Mouse (Mus musculus) spleen, postnatal 14 days (tissue): ENCODE measurements at regions not wholly inside any gene's neighbourhood (a gene's known extent, or its start where the extent isn't known, plus 50 kb on each side); places are given as distances from the start of the nearest gene placed in this dataset.

ENCODE experiments used
- DNase-seq, 2 experiments: peaks; one replicate each; pipeline ENCODE4 v3.0.0; 2021 to 2022; ENCODE audit warnings: low spot score in 2 of 2

- no peak for DNase-seq
Measured at GRCm38 (mm10) chr9:46467671-46468070, 147.9 kb upstream of the 4931429L15Rik start.

GRCm38 (mm10) chr9:46462681-46463080, 142.9 kb upstream of the 4931429L15Rik start:
- DNase-seq, result no peak

- DNase-seq, result no peak
Measured at GRCm38 (mm10) chr9:46457945-46458344, 138.2 kb upstream of the 4931429L15Rik start.

GRCm38 (mm10) chr9:46454807-46455610, 135.2 kb upstream of the 4931429L15Rik start:
- no peak for DNase-seq

DNA sequence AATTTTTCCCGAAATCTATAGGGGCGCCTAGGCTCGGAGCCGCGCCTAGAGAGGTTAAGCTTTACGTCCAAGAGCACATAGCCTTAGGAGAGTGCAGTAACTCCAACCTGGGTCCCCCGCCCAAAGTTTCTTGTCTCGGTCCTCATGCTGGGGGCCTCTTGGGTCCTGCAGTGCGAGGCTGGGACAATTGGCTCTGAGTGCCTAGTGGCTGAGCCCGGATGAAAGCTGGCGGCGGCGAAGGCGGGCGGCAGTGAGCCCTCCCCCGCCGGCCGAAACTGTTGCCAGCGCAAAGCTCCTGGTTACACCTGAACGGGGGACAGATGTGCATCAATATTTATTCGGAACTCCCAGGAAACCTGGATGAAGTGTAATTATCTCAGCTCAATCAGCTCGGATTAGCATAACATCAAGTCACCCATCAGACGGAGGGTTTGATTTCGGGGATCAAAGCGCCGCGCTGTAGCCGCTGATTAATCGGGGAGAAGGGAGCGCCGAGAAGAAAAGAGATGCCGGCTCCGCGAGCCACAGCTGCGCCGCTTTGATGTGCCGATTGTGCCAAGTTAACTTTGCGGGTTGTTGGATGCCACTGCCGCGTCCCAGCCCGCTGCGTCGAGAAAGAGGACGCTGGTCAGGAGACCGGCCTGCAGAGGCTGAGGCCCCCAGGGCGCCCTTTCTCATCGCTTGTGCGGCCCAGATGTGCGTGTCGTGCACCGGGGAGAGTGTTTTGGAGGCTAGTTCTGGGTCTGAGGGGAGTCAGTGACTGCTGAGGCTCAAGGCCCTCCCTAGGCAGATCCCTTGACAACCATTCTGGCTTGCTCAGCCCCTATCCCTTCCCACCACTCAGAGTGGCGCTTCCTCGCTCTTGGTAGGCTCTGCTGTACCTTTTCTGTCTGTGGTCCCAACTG, 123.7 kb upstream of the 4931429L15Rik start:
- DNase-seq, result no peak

DNA sequence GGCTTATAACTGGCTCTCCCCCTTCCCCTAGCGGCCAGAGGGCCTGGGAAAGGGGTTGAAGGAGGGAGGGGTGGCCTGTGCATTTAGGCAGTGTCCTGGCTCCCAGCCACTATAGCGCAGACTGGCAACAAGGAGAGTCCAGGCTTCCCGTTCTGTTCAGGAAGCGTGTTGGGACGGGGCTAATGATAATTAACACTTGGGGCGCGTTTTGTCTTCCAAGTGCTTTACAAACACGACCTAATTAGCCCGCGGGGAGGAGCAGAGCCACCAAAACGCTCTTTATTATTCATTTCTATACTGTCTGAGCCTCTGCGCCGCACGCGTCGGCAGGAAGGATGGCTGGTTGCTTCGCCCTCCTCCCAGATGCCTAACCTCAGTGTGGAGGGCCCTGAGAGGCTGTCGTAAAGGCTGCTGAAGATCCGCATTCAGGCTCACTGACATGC, 123.0 kb upstream of the 4931429L15Rik start:
- no peak for DNase-seq

- DNase-seq, result no peak
Measured at GRCm38 (mm10) chr9:46440226-46440625, 120.4 kb upstream of the 4931429L15Rik start.

DNA sequence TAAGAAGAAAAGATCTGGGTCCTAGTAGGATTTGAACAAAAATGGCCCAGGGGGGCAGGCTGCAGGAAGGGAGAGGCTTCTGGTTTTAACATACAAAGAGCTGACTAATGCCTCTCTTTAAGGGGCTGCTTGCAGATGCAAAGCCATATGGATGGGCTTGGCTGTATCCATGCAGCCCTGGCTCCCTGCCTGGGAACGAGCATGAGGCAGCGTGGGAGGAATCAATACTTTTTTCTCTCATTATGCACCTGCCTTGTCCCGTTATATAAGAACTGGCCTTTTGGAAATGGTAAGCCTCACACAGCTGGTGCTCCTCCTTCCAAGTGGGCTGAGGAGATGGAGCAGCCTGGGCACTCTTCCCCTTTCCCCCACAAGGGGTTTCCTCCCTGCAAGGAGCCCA, 114.9 kb upstream of the 4931429L15Rik start:
- DNase-seq, result no peak

GRCm38 (mm10) chr9:46433716-46434115, 113.9 kb upstream of the 4931429L15Rik start:
- DNase-seq, result no peak

DNA sequence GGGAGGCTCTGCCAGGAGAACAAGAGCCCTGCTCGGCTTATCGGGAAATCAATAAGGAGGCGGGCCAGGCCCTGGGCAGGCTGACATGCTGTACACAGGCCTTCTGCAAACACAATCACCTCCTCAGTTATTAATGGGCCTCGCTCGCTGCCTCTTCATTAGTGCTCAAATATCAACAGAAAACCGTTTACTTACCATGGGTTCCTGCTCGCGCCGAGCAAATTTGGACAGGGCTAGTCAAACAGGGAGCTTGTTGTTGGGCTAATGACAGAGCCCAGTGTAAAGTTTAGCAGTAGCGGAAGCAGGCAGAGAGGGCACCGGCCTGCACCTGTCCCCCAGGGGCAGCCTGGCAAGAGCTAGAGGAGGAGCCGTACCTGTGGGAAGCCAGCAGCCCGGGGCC, 111.3 kb upstream of the 4931429L15Rik start:
- DNase-seq, result no peak

DNA sequence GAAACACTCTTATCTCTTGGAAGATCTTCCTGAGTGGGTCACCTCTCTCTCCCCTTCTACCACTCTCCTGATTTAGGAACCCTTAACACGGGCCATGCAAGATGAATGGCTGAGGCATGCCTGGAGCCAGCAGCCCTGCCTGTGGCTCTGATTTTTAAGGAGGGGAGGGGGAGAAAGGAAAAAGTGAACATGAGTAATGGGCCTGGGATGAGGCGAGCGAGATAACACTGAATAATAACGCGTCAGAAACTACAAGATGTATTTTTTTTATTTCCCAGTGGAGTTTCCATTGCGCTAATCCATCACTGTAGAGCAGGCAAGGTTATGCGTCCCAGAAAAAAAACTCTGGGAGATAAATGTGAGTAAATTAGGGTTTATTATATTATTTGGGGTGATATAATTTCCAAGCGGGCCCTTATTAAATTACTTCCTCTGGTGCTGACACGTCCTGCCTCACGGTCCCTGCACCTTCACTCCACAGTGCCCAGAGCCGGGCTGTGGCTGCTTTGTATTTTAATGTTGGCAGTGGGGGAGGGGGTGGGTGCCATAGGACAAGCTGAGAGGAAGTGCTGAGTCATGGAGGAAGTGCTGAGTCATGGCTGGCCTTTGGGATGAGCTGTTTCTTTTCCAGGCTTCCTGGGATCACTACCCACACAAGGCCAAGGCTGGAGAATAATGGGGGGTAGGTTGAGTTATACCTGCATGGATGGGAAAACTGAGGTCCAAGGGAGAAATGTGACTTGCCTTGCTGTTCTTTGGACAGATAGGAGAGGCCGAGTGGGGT, 103.6 kb upstream of the 4931429L15Rik start:
- no peak for DNase-seq

- DNase-seq, result no peak
Measured at GRCm38 (mm10) chr9:46421688-46422274, 102.0 kb upstream of the 4931429L15Rik start.

- no peak for DNase-seq
Measured at GRCm38 (mm10) chr9:46411686-46412085, 91.9 kb upstream of the 4931429L15Rik start.

- DNase-seq, result no peak
Measured at GRCm38 (mm10) chr9:46408776-46409175, 89.0 kb upstream of the 4931429L15Rik start.

- no peak for DNase-seq
Measured at GRCm38 (mm10) chr9:46406606-46407005, 86.8 kb upstream of the 4931429L15Rik start.

DNA sequence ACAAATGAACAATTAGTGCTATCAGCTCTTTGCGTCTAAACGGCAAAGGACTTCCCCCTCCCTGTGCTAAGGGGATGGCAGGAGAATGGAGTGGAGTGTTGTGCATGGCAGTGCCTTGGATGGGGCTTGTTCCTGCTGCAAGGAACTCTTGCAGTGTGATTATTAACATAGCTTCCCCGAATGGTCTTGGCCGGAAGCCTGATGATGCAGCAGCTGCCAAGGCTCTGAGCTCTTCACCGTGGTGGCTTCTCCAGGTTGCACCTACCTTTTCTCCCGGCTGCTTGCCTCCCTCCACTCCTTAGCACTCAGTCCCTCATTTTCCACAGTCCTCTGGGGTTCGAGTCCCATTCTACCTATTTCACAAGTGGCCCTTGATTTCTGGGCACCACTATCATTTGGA, 76.8 kb upstream of the 4931429L15Rik start:
- no peak for DNase-seq

- no peak for DNase-seq
Measured at GRCm38 (mm10) chr9:46395156-46395765, 75.5 kb upstream of the 4931429L15Rik start.

DNA sequence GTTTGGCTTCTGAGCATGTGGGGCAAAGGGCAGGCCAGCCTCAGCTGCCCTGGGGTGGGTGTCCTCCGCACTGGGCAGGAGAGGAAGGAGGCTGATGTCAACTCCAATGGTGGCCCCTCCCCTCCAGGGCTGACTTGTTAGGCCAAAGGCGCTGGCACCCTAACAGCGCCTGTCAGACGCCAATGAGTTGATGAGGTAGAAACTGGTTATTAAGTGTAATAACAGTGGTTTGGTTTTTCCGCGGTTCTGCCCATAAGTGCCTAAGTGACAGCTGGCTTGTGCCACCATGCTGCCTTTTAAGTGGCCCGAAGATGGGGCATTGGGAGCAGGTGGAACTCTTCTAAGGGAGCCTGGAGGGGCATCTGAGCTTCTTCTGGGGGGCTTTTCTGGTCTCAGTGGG, 74.5 kb upstream of the 4931429L15Rik start:
- no peak for DNase-seq

DNA sequence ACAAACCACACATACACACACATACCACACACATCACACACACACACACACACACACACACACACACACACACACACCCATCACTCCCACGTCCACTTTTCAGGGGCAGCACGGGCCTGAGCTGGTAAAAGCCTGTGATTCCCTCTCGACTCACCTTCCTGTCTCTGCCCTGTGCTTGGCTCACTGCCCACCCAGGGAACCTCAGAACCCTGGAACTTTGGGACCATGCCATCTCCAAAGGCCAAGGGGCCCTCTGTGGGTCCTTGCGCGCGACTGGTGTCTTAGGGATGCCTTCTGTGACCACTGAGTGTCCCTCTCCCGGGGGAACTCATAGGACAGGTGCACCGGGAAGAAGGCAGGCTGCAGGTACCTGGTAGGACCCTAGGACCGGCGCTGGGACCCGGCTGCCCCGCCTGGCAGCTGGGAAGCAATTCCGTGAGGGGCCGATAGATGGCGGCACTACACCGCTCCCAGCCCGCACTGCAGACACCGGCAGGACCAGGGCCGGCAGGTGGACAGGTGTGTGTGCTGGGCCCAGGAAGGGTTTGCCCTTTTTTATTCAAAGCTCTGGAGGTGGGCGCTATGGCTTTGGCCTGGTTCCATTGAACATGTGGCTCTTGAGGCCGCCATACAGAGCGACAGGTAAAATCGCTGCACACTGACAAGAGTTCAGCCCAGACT, 73.0 kb upstream of the 4931429L15Rik start:
- DNase-seq, result peak in 1 of 2 experiments; percentile 15

- DNase-seq, result no peak
Measured at GRCm38 (mm10) chr9:46389741-46390140, 70.0 kb upstream of the 4931429L15Rik start.
